Mouse (Mus musculus): ENCODE data around the gene Slc9b1. TPM values are rescaled to one million over a fixed set of nuclear protein-coding genes. Genes with fewer than 3 reads are reported as not detected.

Slc9b1 gene
- total and polyA plus RNA-seq, 3 experiments: 0.13 to 7.4 (median 0.55) TPM

GRCm38 (mm10) chr3:135407351-135407750, 59.5 kb downstream of the Slc9b1 start:
- Histone ChIP-seq H3K27me3 (ENCODE audit: insufficient read depth, low read length) (no peaks in the 10 kb centered on the region), H3K36me3 (replicated peaks) (peaks cover 69% of the 10 kb centered on the region), H3K4me3 (ENCODE audit: low read depth, low read length) (no peak overlapping the region), H3K4me1 (ENCODE audit: insufficient read depth, low read depth, low read length) (peaks cover 14% of the 10 kb centered on the region), H3K9me3 (replicated peaks) (peaks cover 3% of the 10 kb centered on the region; the same call in 1 of the 2 replicates)
- TF ChIP-seq CTCF (IDR thresholded peaks at IDR 0.05; ENCODE audit: low read depth, low read length) (no peak), TAL1 (conservative IDR thresholded peaks at IDR 0.05; ENCODE audit: low read depth, low read length) (no peak), POLR2AphosphoS5 (IDR thresholded peaks at IDR 0.05; ENCODE audit: insufficient replicate concordance, low read depth, low read length) (no peak), GATA2 (IDR thresholded peaks at IDR 0.05; ENCODE audit: borderline replicate concordance, low read depth, low read length) (no peak), GATA1 (IDR thresholded peaks at IDR 0.05; ENCODE audit: borderline replicate concordance, low read length) (no peak)
- no peak for ATAC-seq (ENCODE audit: extremely low read depth, insufficient number of reproducible peaks, low FRiP score, poor library complexity, severe bottlenecking)
- DNase-seq (ENCODE audit: low spot score): no peak

- H3K36me3 ChIP-seq (replicated peaks): peaks cover 76% of the 10 kb centered on the region
- no peak overlapping the region for H3K4me3 ChIP-seq (ENCODE audit: low read depth, low read length)
- DNase-seq (ENCODE audit: low spot score): no peak
- H3K4me1 ChIP-seq (ENCODE audit: insufficient read depth, low read depth, low read length): peaks cover 8% of the 10 kb centered on the region
- peaks cover 3% of the 10 kb centered on the region; the same call in 1 of the 2 replicates for H3K9me3 ChIP-seq (replicated peaks)
- ATAC-seq (ENCODE audit: extremely low read depth, insufficient number of reproducible peaks, low FRiP score, poor library complexity, severe bottlenecking): no peak
- no peak for TF ChIP-seq GATA1 (IDR thresholded peaks at IDR 0.05; ENCODE audit: borderline replicate concordance, low read length)
- H3K27me3 ChIP-seq (ENCODE audit: insufficient read depth, low read length): no peaks in the 10 kb centered on the region
Measured at GRCm38 (mm10) chr3:135409219-135409618, 61.4 kb downstream of the Slc9b1 start.

GRCm38 (mm10) chr3:135411056-135411455, 63.2 kb downstream of the Slc9b1 start:
- ATAC-seq (ENCODE audit: extremely low read depth, insufficient number of reproducible peaks, low FRiP score, poor library complexity, severe bottlenecking): no peak
- H3K36me3 ChIP-seq (replicated peaks): peaks cover 68% of the 10 kb centered on the region
- H3K9me3 ChIP-seq (replicated peaks): peaks cover 3% of the 10 kb centered on the region; the same call in 1 of the 2 replicates
- H3K4me3 ChIP-seq (ENCODE audit: low read depth, low read length): no peak overlapping the region
- DNase-seq (ENCODE audit: low spot score): no peak
- peaks cover 11% of the 10 kb centered on the region for H3K4me1 ChIP-seq (ENCODE audit: insufficient read depth, low read depth, low read length)
- H3K27me3 ChIP-seq (ENCODE audit: insufficient read depth, low read length): no peaks in the 10 kb centered on the region
- TF ChIP-seq POLR2AphosphoS5 (IDR thresholded peaks at IDR 0.05; ENCODE audit: insufficient replicate concordance, low read depth, low read length) (no peak), TAL1 (conservative IDR thresholded peaks at IDR 0.05; ENCODE audit: low read depth, low read length) (no peak), GATA2 (IDR thresholded peaks at IDR 0.05; ENCODE audit: borderline replicate concordance, low read depth, low read length) (no peak), CTCF (IDR thresholded peaks at IDR 0.05; ENCODE audit: low read depth, low read length) (no peak), GATA1 (IDR thresholded peaks at IDR 0.05; ENCODE audit: borderline replicate concordance, low read length) (no peak)

- Histone ChIP-seq H3K36me3 (replicated peaks) (peaks cover 68% of the 10 kb centered on the region), H3K9me3 (replicated peaks) (peaks cover 3% of the 10 kb centered on the region; the same call in 1 of the 2 replicates), H3K27me3 (ENCODE audit: insufficient read depth, low read length) (no peaks in the 10 kb centered on the region), H3K4me3 (ENCODE audit: low read depth, low read length) (no peak overlapping the region), H3K4me1 (ENCODE audit: insufficient read depth, low read depth, low read length) (peaks cover 14% of the 10 kb centered on the region)
- DNase-seq (ENCODE audit: low spot score) (no peak), ATAC-seq (ENCODE audit: extremely low read depth, insufficient number of reproducible peaks, low FRiP score, poor library complexity, severe bottlenecking) (no peak)
- TF ChIP-seq TAL1 (conservative IDR thresholded peaks at IDR 0.05; ENCODE audit: low read depth, low read length) (no peak), GATA2 (IDR thresholded peaks at IDR 0.05; ENCODE audit: borderline replicate concordance, low read depth, low read length) (no peak), GATA1 (IDR thresholded peaks at IDR 0.05; ENCODE audit: borderline replicate concordance, low read length) (no peak), CTCF (IDR thresholded peaks at IDR 0.05; ENCODE audit: low read depth, low read length) (no peak), POLR2AphosphoS5 (IDR thresholded peaks at IDR 0.05; ENCODE audit: insufficient replicate concordance, low read depth, low read length) (no peak)
Measured at GRCm38 (mm10) chr3:135411824-135412223, 64.0 kb downstream of the Slc9b1 start.

- Histone ChIP-seq H3K9me3 (replicated peaks) (no peaks in the 10 kb centered on the region), H3K4me3 (ENCODE audit: low read depth, low read length) (no peak overlapping the region), H3K36me3 (replicated peaks) (peaks cover 49% of the 10 kb centered on the region), H3K4me1 (ENCODE audit: insufficient read depth, low read depth, low read length) (peaks cover 38% of the 10 kb centered on the region), H3K27me3 (ENCODE audit: insufficient read depth, low read length) (no peaks in the 10 kb centered on the region)
- DNase-seq (ENCODE audit: low spot score): no peak
- TF ChIP-seq CTCF (IDR thresholded peaks at IDR 0.05; ENCODE audit: low read depth, low read length): no peak
- no peak for TF ChIP-seq GATA2 (IDR thresholded peaks at IDR 0.05; ENCODE audit: borderline replicate concordance, low read depth, low read length)
- no peak for TF ChIP-seq POLR2AphosphoS5 (IDR thresholded peaks at IDR 0.05; ENCODE audit: insufficient replicate concordance, low read depth, low read length)
- TF ChIP-seq GATA1 (IDR thresholded peaks at IDR 0.05; ENCODE audit: borderline replicate concordance, low read length): no peak
- no peak for TF ChIP-seq TAL1 (conservative IDR thresholded peaks at IDR 0.05; ENCODE audit: low read depth, low read length)
- ATAC-seq (ENCODE audit: extremely low read depth, insufficient number of reproducible peaks, low FRiP score, poor library complexity, severe bottlenecking): no peak
Measured at GRCm38 (mm10) chr3:135417245-135417644, 69.4 kb downstream of the Slc9b1 start.

GRCm38 (mm10) chr3:135417799-135418198, 70.0 kb downstream of the Slc9b1 start:
- DNase-seq (ENCODE audit: low spot score) (no peak), ATAC-seq (ENCODE audit: extremely low read depth, insufficient number of reproducible peaks, low FRiP score, poor library complexity, severe bottlenecking) (no peak)
- H3K36me3 ChIP-seq (replicated peaks): peaks cover 46% of the 10 kb centered on the region
- no peak for TF ChIP-seq POLR2AphosphoS5 (IDR thresholded peaks at IDR 0.05; ENCODE audit: insufficient replicate concordance, low read depth, low read length)
- no peak for TF ChIP-seq GATA1 (IDR thresholded peaks at IDR 0.05; ENCODE audit: borderline replicate concordance, low read length)
- TF ChIP-seq TAL1 (conservative IDR thresholded peaks at IDR 0.05; ENCODE audit: low read depth, low read length): no peak
- no peak for TF ChIP-seq CTCF (IDR thresholded peaks at IDR 0.05; ENCODE audit: low read depth, low read length)
- no peak for TF ChIP-seq GATA2 (IDR thresholded peaks at IDR 0.05; ENCODE audit: borderline replicate concordance, low read depth, low read length)
- no peaks in the 10 kb centered on the region for H3K9me3 ChIP-seq (replicated peaks)
- no peak overlapping the region for H3K4me3 ChIP-seq (ENCODE audit: low read depth, low read length)
- peaks cover 38% of the 10 kb centered on the region for H3K4me1 ChIP-seq (ENCODE audit: insufficient read depth, low read depth, low read length)
- no peaks in the 10 kb centered on the region for H3K27me3 ChIP-seq (ENCODE audit: insufficient read depth, low read length)

Measured in G1E (cell line).